Mouse (Mus musculus): ENCODE measurements around the gene 6030458C11Rik.

- no peak for TF ChIP-seq CTCF (conservative IDR thresholded peaks at IDR 0.05; ENCODE audit: low read length)
- no peak for TF ChIP-seq POU5F1 (IDR thresholded peaks at IDR 0.05; ENCODE audit: borderline replicate concordance, low read length)
- no peak for TF ChIP-seq NANOG (IDR thresholded peaks at IDR 0.05; ENCODE audit: borderline replicate concordance, low read length)
These were observed 15.1 kb downstream of the 6030458C11Rik start for GRCm38 (mm10) chr15:12809305-12809704.

Data from E14TG2a.4 (cell line).